Mouse (Mus musculus) myocyte (in vitro differentiated cells): ENCODE data around the gene Rtn3. TPM values are rescaled to one million over a fixed set of nuclear protein-coding genes. Genes with fewer than 3 reads are reported as not detected.
A peak's percentile ranks its signal among the peaks of the same experiment; 100 is the strongest.

Experiments used
- H3K27me3 ChIP-seq: one replicate; pipeline ENCODE4 v1.6.1; 2011; ENCODE audit not compliant: control insufficient read depth, insufficient read depth, insufficient read length
- H3K36me3 ChIP-seq: one replicate; pipeline ENCODE4 v1.6.1; 2011; ENCODE audit not compliant: control insufficient read depth, insufficient read depth
- H3K4me2 ChIP-seq: one replicate; pipeline ENCODE4 v1.6.1; 2011; ENCODE audit warnings: low read depth, control low read depth
- H3K4me3 ChIP-seq: one replicate; pipeline ENCODE4 v1.5.1; 2011; ENCODE audit warnings: mild to moderate bottlenecking, control low read depth, moderate library complexity
- H3K79me2 ChIP-seq: one replicate; pipeline ENCODE4 v1.6.1; 2011; ENCODE audit not compliant: control insufficient read depth, insufficient read depth
- H3ac ChIP-seq: one replicate; pipeline ENCODE4 v1.6.1; 2011; ENCODE audit not compliant: control insufficient read depth, insufficient read length
- CEBPB ChIP-seq: IDR thresholded peaks from 2 replicates; pipeline ENCODE4 v1.6.1; 2011; ENCODE audit warnings: mild to moderate bottlenecking, moderate library complexity; ENCODE audit not compliant: poor library complexity, insufficient read depth, severe bottlenecking
- E2F4 ChIP-seq: IDR thresholded peaks from one replicate; pipeline ENCODE4 v1.6.1; 2011; ENCODE audit warnings: mild to moderate bottlenecking, control low read depth, moderate library complexity; ENCODE audit not compliant: insufficient read depth
- MAX ChIP-seq: IDR thresholded peaks from one replicate; pipeline ENCODE4 v1.6.1; 2011; ENCODE audit warnings: low read depth, mild to moderate bottlenecking, control low read depth
- MYOD1 ChIP-seq, 3 experiments: IDR thresholded peaks; one replicate each; pipeline ENCODE4 v1.6.1; 2011; ENCODE audit warnings: control low read depth in 2 of 3, low read depth in 2 of 3, mild to moderate bottlenecking in 2 of 3, moderate library complexity in 1 of 3; ENCODE audit not compliant: insufficient read length in 2 of 3, control insufficient read depth in 1 of 3
- MYOG ChIP-seq, 3 experiments: IDR thresholded peaks; one replicate each; pipeline ENCODE4 v1.6.1; 2011; ENCODE audit warnings: control low read depth in 2 of 3, low read depth in 2 of 3, mild to moderate bottlenecking in 2 of 3; ENCODE audit not compliant: insufficient read length in 2 of 3, control insufficient read depth in 1 of 3, insufficient read depth in 1 of 3
- POLR2A ChIP-seq: IDR thresholded peaks from one replicate; pipeline ENCODE4 v1.6.1; 2011; ENCODE audit warnings: low read depth, mild to moderate bottlenecking, control low read depth, moderate library complexity; ENCODE audit not compliant: insufficient read length
- POLR2AphosphoS2 ChIP-seq: IDR thresholded peaks from one replicate; pipeline ENCODE4 v1.6.1; 2011; ENCODE audit warnings: low read depth, control low read depth; ENCODE audit not compliant: insufficient read length
- REST ChIP-seq: IDR thresholded peaks from one replicate; pipeline ENCODE4 v1.6.1; 2011; ENCODE audit warnings: mild to moderate bottlenecking, control low read depth, moderate library complexity; ENCODE audit not compliant: insufficient read depth, insufficient read length
- SRF ChIP-seq: IDR thresholded peaks from one replicate; pipeline ENCODE4 v1.6.1; 2011; ENCODE audit warnings: low read depth; ENCODE audit not compliant: control insufficient read depth, insufficient read length
- TCF12 ChIP-seq: IDR thresholded peaks from one replicate; pipeline ENCODE4 v1.6.1; 2011; ENCODE audit warnings: mild to moderate bottlenecking, control low read depth; ENCODE audit not compliant: poor library complexity, insufficient read depth, severe bottlenecking
- TCF3 ChIP-seq: IDR thresholded peaks from one replicate; pipeline ENCODE4 v1.6.1; 2011; ENCODE audit warnings: low read depth, control low read depth; ENCODE audit not compliant: insufficient read length
- USF1 ChIP-seq: IDR thresholded peaks from one replicate; pipeline ENCODE4 v1.6.1; 2011; ENCODE audit warnings: low read depth, mild to moderate bottlenecking, control low read depth, moderate library complexity
- polyA plus RNA-seq: library from polyadenylated mRNA; unstranded; fragments of >200 nt; fragmentation: generic; extraction: Trizol; gene quantifications from one replicate; pipeline ENCODE4 v1.2.1, GENCODE M21; 2012; ENCODE audit warnings: missing spikeins

Gene Rtn3
- polyA plus RNA-seq, 1 experiment = 65.7 TPM

- Histone ChIP-seq H3ac (peak overlapping the region; percentile 77), H3K4me2 (peak overlapping the region; percentile 59), H3K36me3 (no peaks in the 10 kb centered on the region), H3K79me2 (peaks cover 46% of the 10 kb centered on the region), H3K4me3 (peak overlapping the region; percentile 83), H3K27me3 (no peaks in the 10 kb centered on the region)
- no peak for TF ChIP-seq USF1
- TF ChIP-seq CEBPB = 0 out of 2 replicates have a peak, but pooled peaks have one; percentile 32
Measured at GRCm38 (mm10) chr19:7495221-7496038, 12.3 kb upstream of the Rtn3 start.

GRCm38 (mm10) chr19:7494187-7495015 is 11.3 kb upstream of the Rtn3 start:
- Histone ChIP-seq H3K4me3 (peak overlapping the region; percentile 83), H3ac (peak overlapping the region; percentile 77), H3K79me2 (peaks cover 36% of the 10 kb centered on the region), H3K4me2 (peak overlapping the region; percentile 69), H3K36me3 (no peaks in the 10 kb centered on the region), H3K27me3 (no peaks in the 10 kb centered on the region)
- TF ChIP-seq REST (no peak), TCF12 (no peak), E2F4 (peak; percentile 65), USF1 (no peak), MYOD1 (IDR thresholded peaks at IDR 0.05; ENCODE audit: control insufficient read depth in 1 of 3, insufficient read length in 2 of 3, low read depth in 2 of 3) (peak in 1 of 3 experiments; percentile 20), CEBPB (no peak), MAX (peak; percentile 32), SRF (peak; percentile 13), POLR2AphosphoS2 (peak; percentile 79), POLR2A (peak; percentile 85), TCF3 (no peak), MYOG (IDR thresholded peaks at IDR 0.05; ENCODE audit: control insufficient read depth in 1 of 3, insufficient read depth in 1 of 3, insufficient read length in 2 of 3, low read depth in 2 of 3) (no peak)

- H3K36me3 ChIP-seq = no peaks in the 10 kb centered on the region
- TF ChIP-seq MAX (no peak), TCF12 (no peak), SRF (no peak), REST (no peak), MYOG (IDR thresholded peaks at IDR 0.05; ENCODE audit: control insufficient read depth in 1 of 3, insufficient read depth in 1 of 3, insufficient read length in 2 of 3, low read depth in 2 of 3) (no peak), CEBPB (no peak)
- H3K4me2 ChIP-seq = peak within 1 kb of the TSS; percentile 69
- peaks cover 35% of the 10 kb centered on the region for H3K79me2 ChIP-seq
- no peaks in the 10 kb centered on the region for H3K27me3 ChIP-seq
- peak within 1 kb of the TSS; percentile 83 for H3K4me3 ChIP-seq
- peak within 1 kb of the TSS; percentile 77 for H3ac ChIP-seq
Measured at GRCm38 (mm10) chr19:7493352-7494186, 10.5 kb upstream of the Rtn3 start, which contains the start of gene Atl3. TSS of gene Atl3 (plus strand) at chr19:7494040.

- Histone ChIP-seq H3ac (no peak overlapping the region), H3K79me2 (peaks cover 27% of the 10 kb centered on the region), H3K36me3 (no peaks in the 10 kb centered on the region), H3K4me2 (no peak overlapping the region), H3K4me3 (no peak overlapping the region), H3K27me3 (no peaks in the 10 kb centered on the region)
- TF ChIP-seq POLR2A = no peak
- TF ChIP-seq TCF3 = no peak
- no peak for TF ChIP-seq TCF12
- TF ChIP-seq REST = no peak
- no peak for TF ChIP-seq MYOD1 (IDR thresholded peaks at IDR 0.05; ENCODE audit: control insufficient read depth in 1 of 3, insufficient read length in 2 of 3, low read depth in 2 of 3)
- no peak for TF ChIP-seq CEBPB
- TF ChIP-seq MAX = no peak
- TF ChIP-seq MYOG (IDR thresholded peaks at IDR 0.05; ENCODE audit: control insufficient read depth in 1 of 3, insufficient read depth in 1 of 3, insufficient read length in 2 of 3, low read depth in 2 of 3) = no peak
- no peak for TF ChIP-seq E2F4
- TF ChIP-seq SRF = no peak
- no peak for TF ChIP-seq POLR2AphosphoS2
Measured at GRCm38 (mm10) chr19:7492682-7493081, 9.6 kb upstream of the Rtn3 start.
